Mouse (Mus musculus): ENCODE data around the gene Mip. TPM values are rescaled to one million over a fixed set of nuclear protein-coding genes. Genes with fewer than 3 reads are reported as not detected.

Mip gene
- total RNA-seq, 1 experiment: 2.8 TPM

DNA sequence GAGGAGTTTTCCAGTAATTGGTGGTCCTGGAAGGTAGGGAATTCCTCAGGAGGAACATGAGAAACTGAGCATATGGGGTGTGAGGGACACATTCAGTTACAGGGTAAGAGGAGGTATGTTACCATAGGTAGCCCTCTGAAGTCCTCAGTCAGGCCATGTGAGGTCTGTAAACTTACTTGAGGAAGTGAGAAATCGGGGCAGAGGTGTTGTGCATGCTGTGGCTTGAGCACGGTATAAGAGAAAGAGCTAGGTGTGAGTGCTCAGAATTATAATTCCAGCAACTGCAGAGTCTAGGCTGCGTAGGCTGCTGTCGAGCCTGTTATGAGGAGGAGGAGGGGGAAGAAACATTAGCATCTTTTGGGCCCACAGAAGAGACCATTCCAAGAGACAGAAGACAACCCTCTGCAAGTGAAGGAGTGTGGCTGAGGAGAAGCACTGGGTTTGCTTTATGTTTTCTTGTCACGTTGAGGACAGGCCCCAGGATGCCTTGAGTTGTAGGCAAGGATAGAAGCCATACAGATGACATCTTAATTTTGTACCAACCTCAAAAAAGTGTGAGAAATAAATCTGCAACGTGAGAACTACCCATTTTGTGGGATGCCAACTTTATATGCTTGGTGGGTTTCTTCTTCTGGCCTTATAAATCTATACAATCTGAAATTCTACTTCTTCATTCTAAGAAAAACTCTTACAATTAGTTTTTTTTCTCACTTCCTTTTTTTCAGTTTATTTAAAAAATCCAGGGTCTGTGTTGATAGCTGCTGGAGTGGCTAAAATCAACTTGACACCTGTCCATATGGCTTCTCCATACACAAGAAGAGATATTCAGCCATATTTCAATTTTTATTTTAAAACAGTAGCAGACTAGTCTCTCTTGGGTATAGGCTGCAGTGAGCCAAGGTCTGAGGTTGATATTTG lies 38.0 kb downstream of the Mip start:
- in situ Hi-C loops (cut with MboI; ENCODE audit: low sequenced_read_pairs in 2 of 2, unreplicated experiment in 2 of 2): no loop called here
- Histone ChIP-seq H3K36me3 (ENCODE audit: control insufficient read depth, insufficient read depth, low read length, poor library complexity, severe bottlenecking) (no peaks in the 10 kb centered on the region), H3K27ac (ENCODE audit: insufficient read depth, low read depth, low read length, poor library complexity, severe bottlenecking) (no peak overlapping the region), H3K9me3 (ENCODE audit: control insufficient read depth, insufficient read depth, low read depth, low read length) (no peaks in the 10 kb centered on the region), H3K4me1 (ENCODE audit: control insufficient read depth in 2 of 2, insufficient read depth in 2 of 2, low read length in 2 of 2, poor library complexity in 1 of 2) (peaks cover 3 to 6% of the 10 kb centered on the region in 2 experiments; a peak in 2 of 4 replicates), H3K4me3 (ENCODE audit: insufficient read depth in 1 of 2, low read depth in 1 of 2, low read length in 2 of 2, poor library complexity in 1 of 2, severe bottlenecking in 1 of 2) (no peak overlapping the region), H3K9ac (ENCODE audit: insufficient read depth, low read depth, low read length, poor library complexity, severe bottlenecking) (peak overlapping the region; percentile 20)
- no peak for DNase-seq (ENCODE audit: low read depth, low spot score)
- TF ChIP-seq MAFK (IDR thresholded peaks at IDR 0.05; ENCODE audit: insufficient read depth, low read depth, low read length) (no peak), HCFC1 (IDR thresholded peaks at IDR 0.05; ENCODE audit: borderline replicate concordance, insufficient read depth, low read length) (no peak), ZNF384 (IDR thresholded peaks at IDR 0.05; ENCODE audit: low read depth, low read length) (no peak), CHD2 (IDR thresholded peaks at IDR 0.05; ENCODE audit: low read depth, low read length) (no peak), ZC3H11A (IDR thresholded peaks at IDR 0.05; ENCODE audit: borderline replicate concordance, low read depth, low read length) (no peak)

DNA sequence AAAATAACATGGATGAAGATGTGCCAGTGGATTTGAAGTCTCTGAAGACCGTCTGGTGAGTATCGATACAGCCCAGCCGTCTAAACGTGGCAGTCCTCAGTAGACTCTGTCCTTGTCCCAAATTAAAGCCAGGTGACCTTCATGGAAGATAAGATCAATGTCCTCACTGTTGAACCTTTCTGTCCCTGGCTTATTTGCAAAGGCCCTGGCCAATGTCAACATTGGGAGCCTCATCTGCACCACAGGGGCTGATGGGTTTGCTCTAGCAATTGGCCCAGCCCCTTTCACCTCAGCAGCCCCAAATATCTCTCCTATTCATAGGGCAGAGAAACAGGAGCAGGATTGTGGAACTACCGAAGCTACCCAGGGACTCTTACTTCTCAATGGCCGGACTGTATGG lies 42.7 kb downstream of the Mip start, which contains the start of gene Apof:
Gene Apof, plus strand, starts transcription at position 301 of the 400 bp plus-strand sequence.
- Histone ChIP-seq H3K9ac (ENCODE audit: insufficient read depth, low read depth, low read length, poor library complexity, severe bottlenecking) (no peak within 1 kb of the TSS), H3K9me3 (ENCODE audit: control insufficient read depth, insufficient read depth, low read depth, low read length) (no peaks in the 10 kb centered on the region), H3K4me3 (ENCODE audit: insufficient read depth in 1 of 2, low read depth in 1 of 2, low read length in 2 of 2, poor library complexity in 1 of 2, severe bottlenecking in 1 of 2) (no peak within 1 kb of the TSS), H3K36me3 (ENCODE audit: control insufficient read depth, insufficient read depth, low read length, poor library complexity, severe bottlenecking) (no peaks in the 10 kb centered on the region), H3K27ac (ENCODE audit: insufficient read depth, low read depth, low read length, poor library complexity, severe bottlenecking) (no peak within 1 kb of the TSS), H3K4me1 (ENCODE audit: control insufficient read depth in 2 of 2, insufficient read depth in 2 of 2, low read length in 2 of 2, poor library complexity in 1 of 2) (peaks cover 6 to 7% of the 10 kb centered on the region in 2 experiments; a peak in 2 of 4 replicates)
- in situ Hi-C loops (cut with MboI; ENCODE audit: low sequenced_read_pairs in 2 of 2, unreplicated experiment in 2 of 2): no loop called here
- no peak for TF ChIP-seq CHD2 (IDR thresholded peaks at IDR 0.05; ENCODE audit: low read depth, low read length)
- no peak for TF ChIP-seq HCFC1 (IDR thresholded peaks at IDR 0.05; ENCODE audit: borderline replicate concordance, insufficient read depth, low read length)
- DNase-seq (ENCODE audit: low read depth, low spot score): no peak

DNA sequence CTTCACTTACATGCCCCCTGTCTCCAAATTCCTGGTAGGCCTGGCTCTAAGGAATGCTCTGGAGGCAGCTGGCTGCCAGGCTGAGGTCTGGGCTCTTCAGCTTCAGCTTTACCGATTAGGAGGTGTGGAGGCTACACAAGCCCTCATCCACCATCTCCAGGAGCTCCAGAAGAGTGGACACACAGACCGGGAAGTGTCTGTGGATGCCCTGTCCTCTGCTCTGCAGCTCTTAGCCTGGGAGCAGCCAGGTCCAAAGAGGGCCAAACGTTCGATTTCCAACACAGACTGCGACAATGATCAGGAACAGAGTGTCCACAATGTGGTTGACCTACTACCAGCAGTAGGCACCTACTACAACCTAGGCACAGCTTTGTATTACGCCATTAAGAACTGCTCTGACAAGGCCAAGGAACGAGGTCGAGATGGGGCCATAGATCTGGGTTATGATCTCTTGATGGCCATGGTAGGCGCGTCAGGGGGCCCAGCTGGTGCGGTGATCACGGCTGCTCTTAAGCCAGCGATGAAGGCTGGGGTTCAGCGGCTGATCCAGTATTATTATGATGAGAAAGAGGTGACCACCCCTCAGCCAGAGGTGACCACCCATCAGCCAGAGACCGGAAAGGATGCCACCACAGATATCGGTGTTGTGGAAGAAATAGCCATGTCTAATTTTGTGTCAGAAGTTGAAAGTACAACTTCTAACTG lies 43.7 kb downstream of the Mip start:
- peaks cover 3 to 7% of the 10 kb centered on the region in 2 experiments; a peak in 2 of 4 replicates for H3K4me1 ChIP-seq (ENCODE audit: control insufficient read depth in 2 of 2, insufficient read depth in 2 of 2, low read length in 2 of 2, poor library complexity in 1 of 2)
- in situ Hi-C loops (cut with MboI; ENCODE audit: low sequenced_read_pairs in 2 of 2, unreplicated experiment in 2 of 2): no loop called here
- no peak for DNase-seq (ENCODE audit: low read depth, low spot score)
- TF ChIP-seq ZNF384 (IDR thresholded peaks at IDR 0.05; ENCODE audit: low read depth, low read length): no peak
- TF ChIP-seq MAFK (IDR thresholded peaks at IDR 0.05; ENCODE audit: insufficient read depth, low read depth, low read length): no peak
- TF ChIP-seq ZC3H11A (IDR thresholded peaks at IDR 0.05; ENCODE audit: borderline replicate concordance, low read depth, low read length): no peak
- TF ChIP-seq HCFC1 (IDR thresholded peaks at IDR 0.05; ENCODE audit: borderline replicate concordance, insufficient read depth, low read length): no peak
- no peak for TF ChIP-seq CHD2 (IDR thresholded peaks at IDR 0.05; ENCODE audit: low read depth, low read length)
- H3K36me3 ChIP-seq (ENCODE audit: control insufficient read depth, insufficient read depth, low read length, poor library complexity, severe bottlenecking): no peaks in the 10 kb centered on the region
- no peak overlapping the region for H3K4me3 ChIP-seq (ENCODE audit: insufficient read depth in 1 of 2, low read depth in 1 of 2, low read length in 2 of 2, poor library complexity in 1 of 2, severe bottlenecking in 1 of 2)
- no peaks in the 10 kb centered on the region for H3K9me3 ChIP-seq (ENCODE audit: control insufficient read depth, insufficient read depth, low read depth, low read length)
- no peak overlapping the region for H3K27ac ChIP-seq (ENCODE audit: insufficient read depth, low read depth, low read length, poor library complexity, severe bottlenecking)
- H3K9ac ChIP-seq (ENCODE audit: insufficient read depth, low read depth, low read length, poor library complexity, severe bottlenecking): no peak overlapping the region

DNA sequence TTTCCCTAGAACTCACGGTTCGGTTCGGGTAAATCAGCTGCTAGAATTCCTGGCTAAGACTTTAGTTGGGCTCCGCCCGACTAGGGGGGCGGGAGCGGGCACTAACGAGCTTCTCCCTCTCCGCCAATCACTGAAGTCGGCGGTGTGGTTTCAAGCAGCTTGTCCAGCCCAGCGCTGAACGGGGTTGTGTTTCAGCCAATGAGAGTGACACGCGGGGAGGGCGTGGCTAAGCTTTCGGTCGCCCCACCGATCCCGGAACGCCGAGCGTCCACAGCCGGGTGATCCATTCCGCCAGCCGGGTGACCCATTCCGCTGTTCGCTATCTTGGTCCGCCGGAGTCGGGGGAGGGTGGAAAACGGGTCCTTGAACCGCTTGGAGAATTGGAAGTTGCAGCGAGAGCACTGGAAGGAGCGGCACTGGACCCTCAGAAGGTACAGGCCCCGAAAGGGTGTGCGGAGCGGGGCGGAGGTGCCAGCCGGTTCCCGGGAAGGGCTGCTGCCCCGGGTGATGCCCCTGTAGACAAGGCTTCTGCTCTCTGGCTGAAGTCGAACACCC lies 44.7 kb downstream of the Mip start, which contains the start of gene Stat2:
Gene Stat2, plus strand, starts transcription at position 273 of the 555 bp plus-strand sequence.
- in situ Hi-C loops (cut with MboI; ENCODE audit: low sequenced_read_pairs in 2 of 2, unreplicated experiment in 2 of 2): no loop called here
- TF ChIP-seq ZC3H11A (IDR thresholded peaks at IDR 0.05; ENCODE audit: borderline replicate concordance, low read depth, low read length): no peak
- no peak for TF ChIP-seq MAFK (IDR thresholded peaks at IDR 0.05; ENCODE audit: insufficient read depth, low read depth, low read length)
- no peak for TF ChIP-seq HCFC1 (IDR thresholded peaks at IDR 0.05; ENCODE audit: borderline replicate concordance, insufficient read depth, low read length)
- no peak for TF ChIP-seq CHD2 (IDR thresholded peaks at IDR 0.05; ENCODE audit: low read depth, low read length)
- no peak for TF ChIP-seq ZNF384 (IDR thresholded peaks at IDR 0.05; ENCODE audit: low read depth, low read length)
- Histone ChIP-seq H3K36me3 (ENCODE audit: control insufficient read depth, insufficient read depth, low read length, poor library complexity, severe bottlenecking) (no peaks in the 10 kb centered on the region), H3K9ac (ENCODE audit: insufficient read depth, low read depth, low read length, poor library complexity, severe bottlenecking) (peak within 1 kb of the TSS; percentile 80), H3K4me1 (ENCODE audit: control insufficient read depth in 2 of 2, insufficient read depth in 2 of 2, low read length in 2 of 2, poor library complexity in 1 of 2) (peaks cover 3 to 7% of the 10 kb centered on the region in 2 experiments; a peak in 2 of 4 replicates), H3K27ac (ENCODE audit: insufficient read depth, low read depth, low read length, poor library complexity, severe bottlenecking) (peak within 1 kb of the TSS; percentile 3; the same call in 1 of the 2 replicates), H3K4me3 (ENCODE audit: insufficient read depth in 1 of 2, low read depth in 1 of 2, low read length in 2 of 2, poor library complexity in 1 of 2, severe bottlenecking in 1 of 2) (peak within 1 kb of the TSS; percentile 91 to 93), H3K9me3 (ENCODE audit: control insufficient read depth, insufficient read depth, low read depth, low read length) (no peaks in the 10 kb centered on the region)
- peak; percentile 98 for DNase-seq (ENCODE audit: low read depth, low spot score)

Data from ES-E14 (cell line).